Comparison of ENCODE assay signal across 15 mouse cellular contexts in genomic region chr6:113787459-113787968, GRCm38 (mm10). TPM values are rescaled to one million over a fixed set of nuclear protein-coding genes. Genes with fewer than 3 reads are reported as not detected.
DNase-seq lines count a peak whose midpoint lies in the region; ATAC-seq and TF ChIP-seq lines count a peak whose summit lies in the region.
"Had no signal": no experiment of that assay in that cellular context is flagged by ENCODE, and none has a peak within 500 bp of the region (broad histone marks: within the 10 kb centered on the region; RNA-seq: fewer than 3 reads in every experiment).

No protein-coding gene starts in this region.

- WGBS in embryonic facial prominence, embryonic 10.5 days, result 36% methylated on average over 6 of the region's 6 CpGs
- WGBS in intestine, embryonic 15.5 days, result 42% methylated on average over 6 of the region's 6 CpGs
- 70% methylated on average over 6 of the region's 6 CpGs for WGBS in cerebellum, adult 2 months

- 0 out of 2 replicates have a peak, but pooled peaks have one; percentile 15 for ATAC-seq in intestine, embryonic 15.5 days
- ATAC-seq in megakaryocyte-erythroid progenitor cell, adult 5-6 weeks (replicated peaks; ENCODE audit: low FRiP score, low TSS enrichment, poor library complexity, severe bottlenecking), result no peak
- ATAC-seq: activated CD4-positive, CD25-positive, alpha-beta regulatory T cell, adult 4 months; inflammation-experienced regulatory T-cells, adult 6 months had no signal

- H3K4me2 ChIP-seq in intestine, embryonic 15.5 days (replicated peaks), result no peak overlapping the region
- H3K4me2 ChIP-seq: heart, embryonic 15.5 days; liver, embryonic 15.5 days; stomach, embryonic 15.5 days had no signal

- no peak for TF ChIP-seq POLR2A in cortical plate, adult 2 months (IDR thresholded peaks at IDR 0.05; ENCODE audit: extremely low read depth, insufficient read depth, low read length)
- TF ChIP-seq POLR2A in cerebellum, adult 2 months (IDR thresholded peaks at IDR 0.05; ENCODE audit: borderline replicate concordance, insufficient read depth, low read length), result no peak

- H3K9ac ChIP-seq in intestine, embryonic 15.5 days, result no peak overlapping the region
- H3K9ac ChIP-seq: heart, embryonic 15.5 days; liver, embryonic 15.5 days; stomach, embryonic 15.5 days had no signal

- H3K4me1 ChIP-seq in cortical plate, adult 2 months (ENCODE audit: control insufficient read depth, insufficient read depth, low read length), result peaks cover 4% of the 10 kb centered on the region; the same call in 1 of the 2 replicates
- peaks cover 17% of the 10 kb centered on the region for H3K4me1 ChIP-seq in embryonic facial prominence, embryonic 10.5 days
- H3K4me1 ChIP-seq in intestine, embryonic 15.5 days (replicated peaks), result 0 out of 2 replicates have a peak, but pooled peaks cover 5% of the 10 kb centered on the region
- no peaks in the 10 kb centered on the region for H3K4me1 ChIP-seq in cerebellum, adult 2 months (ENCODE audit: control insufficient read depth, insufficient read depth, low read length)
- H3K4me1 ChIP-seq: liver, embryonic 15.5 days had no signal

- H3K36me3 ChIP-seq in embryonic facial prominence, embryonic 10.5 days (replicated peaks), result no peaks in the 10 kb centered on the region
- H3K36me3 ChIP-seq in intestine, embryonic 15.5 days, result no peaks in the 10 kb centered on the region
- H3K36me3 ChIP-seq: heart, embryonic 15.5 days; liver, embryonic 15.5 days; stomach, embryonic 15.5 days had no signal

- H3K9me3 ChIP-seq in embryonic facial prominence, embryonic 10.5 days, result no peaks in the 10 kb centered on the region
- H3K9me3 ChIP-seq in intestine, embryonic 15.5 days, result no peaks in the 10 kb centered on the region
- H3K9me3 ChIP-seq: heart, embryonic 15.5 days; liver, embryonic 15.5 days; stomach, embryonic 15.5 days had no signal

- TF ChIP-seq CTCF in left cerebral cortex, adult 2 months (IDR thresholded peaks at IDR 0.05), result no peak
- no peak for TF ChIP-seq CTCF in cortical plate, adult 2 months (IDR thresholded peaks at IDR 0.05; ENCODE audit: extremely low read depth, insufficient read depth, low read length)
- TF ChIP-seq CTCF in cerebellum, adult 2 months (IDR thresholded peaks at IDR 0.05; ENCODE audit: borderline replicate concordance, insufficient read depth, low read depth, low read length), result no peak

- intact Hi-C loops in left cerebral cortex, adult 2 months (cut with DNase I), result no loop called here

- no peak overlapping the region for H3K4me3 ChIP-seq in left cerebral cortex, adult 2 months
- H3K4me3 ChIP-seq in cortical plate, adult 2 months (ENCODE audit: insufficient read depth, low read length), result no peak overlapping the region
- no peak overlapping the region for H3K4me3 ChIP-seq in embryonic facial prominence, embryonic 10.5 days
- H3K4me3 ChIP-seq in intestine, embryonic 15.5 days (replicated peaks), result no peak overlapping the region
- H3K4me3 ChIP-seq in cerebellum, adult 2 months (replicated peaks; ENCODE audit: insufficient read depth, low read depth, low read length), result no peak overlapping the region
- H3K4me3 ChIP-seq: heart, embryonic 15.5 days; liver, embryonic 15.5 days; megakaryocyte, embryonic 14.5 days; stomach, embryonic 15.5 days had no signal

- H3K27me3 ChIP-seq in embryonic facial prominence, embryonic 10.5 days (replicated peaks; ENCODE audit: low read depth, poor library complexity, severe bottlenecking), result no peaks in the 10 kb centered on the region; the same call in 1 of the 2 replicates
- no peaks in the 10 kb centered on the region for H3K27me3 ChIP-seq in intestine, embryonic 15.5 days (replicated peaks)
- no peaks in the 10 kb centered on the region for H3K27me3 ChIP-seq in cerebellum, adult 2 months (ENCODE audit: control insufficient read depth, insufficient read depth, low read length)
- H3K27me3 ChIP-seq: heart, embryonic 15.5 days; liver, embryonic 15.5 days; stomach, embryonic 15.5 days had no signal

- peak overlapping the region; percentile 36 for H3K27ac ChIP-seq in left cerebral cortex, adult 2 months
- H3K27ac ChIP-seq in cortical plate, adult 2 months (ENCODE audit: insufficient read depth, low read length), result 0 out of 2 replicates have a peak overlapping the region, but pooled peaks have one; percentile 17
- H3K27ac ChIP-seq in embryonic facial prominence, embryonic 10.5 days (replicated peaks), result no peak overlapping the region; the same call in 1 of the 2 replicates
- H3K27ac ChIP-seq in intestine, embryonic 15.5 days, result no peak overlapping the region
- no peak overlapping the region for H3K27ac ChIP-seq in cerebellum, adult 2 months (ENCODE audit: insufficient read depth, low read length)
- H3K27ac ChIP-seq: heart, embryonic 15.5 days; liver, embryonic 15.5 days; stomach, embryonic 15.5 days had no signal

- no peak for DNase-seq in left cerebral cortex, adult 2 months (ENCODE audit: extremely low spot score in 1 of 2, low spot score in 2 of 2)
- no peak for DNase-seq in left cerebral cortex, adult 18-20 months (ENCODE audit: low spot score in 2 of 2)
- peak; percentile 41 for DNase-seq in embryonic facial prominence, embryonic 10.5 days (ENCODE audit: low spot score)
- DNase-seq in cerebellum, adult 2 months, result no peak
- DNase-seq: adrenal gland, postnatal 36 days; thymus, postnatal 25 days had no signal

RNA-seq across cellular contexts. Expression of gene Sec13, which starts 47.0 kb away (rescaled TPM):
- total RNA-seq in left cerebral cortex, adult 2 months (2021), result 10 to 100 TPM; 67.5 to 67.8 TPM
- total RNA-seq in left cerebral cortex, adult 18-20 months (2021), result 10 to 100 TPM; 62.7 to 66.2 TPM
- polyA plus RNA-seq in cortical plate, adult 2 months (2012; rRNA removed), result 105 TPM in 2 replicates
- 288 and 292 TPM in 2 replicates for polyA plus RNA-seq in embryonic facial prominence, embryonic 10.5 days (2016; fragmentation: Nextera tagmentation; extraction: Ambion mirVana)
- 254 and 276 TPM in 2 replicates for polyA plus RNA-seq in intestine, embryonic 15.5 days (2015; fragmentation: Nextera tagmentation; extraction: Ambion mirVana)
- total RNA-seq in megakaryocyte-erythroid progenitor cell, adult 5-6 weeks (2014; fragmentation: Nextera tagmentation), result 130 and 140 TPM in 2 replicates
- total RNA-seq in megakaryocyte-erythroid progenitor cell, adult 5-6 weeks (2017), result 87.3 and 103 TPM in 2 replicates
- 108 and 114 TPM in 2 replicates for polyA plus RNA-seq in cerebellum, adult 2 months (2012; rRNA removed)

Comparison
In these comparisons a context has a peak if more than half of its experiments do, and no peak if none do; other contexts are left out.
1. H3K27ac ChIP-seq: peak in left cerebral cortex, adult 2 months (single experiment) and cortical plate, adult 2 months (single experiment); none in embryonic facial prominence, embryonic 10.5 days (single experiment), intestine, embryonic 15.5 days (single experiment) and cerebellum, adult 2 months (single experiment).